Mouse (Mus musculus): ENCODE data around the gene Traf4.
"Not testable (repeated sequence)": the region's sequence is repeated elsewhere in the genome, so short reads cannot be mapped to it uniquely, and the experiment has no call there.

The Traf4 gene

GRCm38 (mm10) chr11:78146168-78146567 lies 19.2 kb downstream of the Traf4 start:
- DNase-seq (ENCODE audit: inconsistent age in 2 of 2, low spot score in 1 of 2): peak in 1 of 2 experiments; percentile 44

- DNase-seq (ENCODE audit: inconsistent age in 2 of 2, low spot score in 1 of 2): no peak
Observed at GRCm38 (mm10) chr11:78143520-78143919, 21.9 kb downstream of the Traf4 start.

GRCm38 (mm10) chr11:78140665-78141064 lies 24.7 kb downstream of the Traf4 start:
- no peak for DNase-seq (ENCODE audit: inconsistent age in 2 of 2, low spot score in 1 of 2)

GRCm38 (mm10) chr11:78138023-78138422 lies 27.4 kb downstream of the Traf4 start:
- DNase-seq (ENCODE audit: inconsistent age in 2 of 2, low spot score in 1 of 2): no peak

- DNase-seq (ENCODE audit: inconsistent age in 2 of 2, low spot score in 1 of 2): peak; percentile 45 to 84
Observed at GRCm38 (mm10) chr11:78137584-78137983, 27.8 kb downstream of the Traf4 start.

- DNase-seq (ENCODE audit: inconsistent age in 2 of 2, low spot score in 1 of 2): no peak
Observed at GRCm38 (mm10) chr11:78136132-78136531, 29.3 kb downstream of the Traf4 start.

- DNase-seq (ENCODE audit: inconsistent age in 2 of 2, low spot score in 1 of 2): not testable (repeated sequence)
Observed at GRCm38 (mm10) chr11:78135314-78135713, 30.1 kb downstream of the Traf4 start.

GRCm38 (mm10) chr11:78134344-78134743 lies 31.0 kb downstream of the Traf4 start:
- DNase-seq (ENCODE audit: inconsistent age in 2 of 2, low spot score in 1 of 2): no peak

GRCm38 (mm10) chr11:78133915-78134314 lies 31.5 kb downstream of the Traf4 start:
- no peak for DNase-seq (ENCODE audit: inconsistent age in 2 of 2, low spot score in 1 of 2)

- no peak for DNase-seq (ENCODE audit: inconsistent age in 2 of 2, low spot score in 1 of 2)
Observed at GRCm38 (mm10) chr11:78129458-78129857, 35.9 kb downstream of the Traf4 start.

- no peak for DNase-seq (ENCODE audit: inconsistent age in 2 of 2, low spot score in 1 of 2)
Observed at GRCm38 (mm10) chr11:78126739-78127138, 38.6 kb downstream of the Traf4 start.

- no peak for DNase-seq (ENCODE audit: inconsistent age in 2 of 2, low spot score in 1 of 2)
Observed at GRCm38 (mm10) chr11:78125691-78126090, 39.7 kb downstream of the Traf4 start.

- no peak for DNase-seq (ENCODE audit: inconsistent age in 2 of 2, low spot score in 1 of 2)
Observed at GRCm38 (mm10) chr11:78123782-78124181, 41.6 kb downstream of the Traf4 start.

GRCm38 (mm10) chr11:78122815-78123214 lies 42.6 kb downstream of the Traf4 start:
- no peak for DNase-seq (ENCODE audit: inconsistent age in 2 of 2, low spot score in 1 of 2)

GRCm38 (mm10) chr11:78121176-78121575 lies 44.2 kb downstream of the Traf4 start:
- peak; percentile 57 to 88 for DNase-seq (ENCODE audit: inconsistent age in 2 of 2, low spot score in 1 of 2)

GRCm38 (mm10) chr11:78119898-78120297 lies 45.5 kb downstream of the Traf4 start:
- DNase-seq (ENCODE audit: inconsistent age in 2 of 2, low spot score in 1 of 2): no peak

GRCm38 (mm10) chr11:78118467-78118866 lies 46.9 kb downstream of the Traf4 start:
- peak in 1 of 2 experiments; percentile 57 for DNase-seq (ENCODE audit: inconsistent age in 2 of 2, low spot score in 1 of 2)

GRCm38 (mm10) chr11:78116146-78116410 lies 49.3 kb downstream of the Traf4 start:
- DNase-seq (ENCODE audit: inconsistent age in 2 of 2, low spot score in 1 of 2): no peak

GRCm38 (mm10) chr11:78115367-78116145 lies 49.8 kb downstream of the Traf4 start:
- peak; percentile 94 to 96 for DNase-seq (ENCODE audit: inconsistent age in 2 of 2, low spot score in 1 of 2)

GRCm38 (mm10) chr11:78114676-78115366 lies 50.6 kb downstream of the Traf4 start:
- DNase-seq (ENCODE audit: inconsistent age in 2 of 2, low spot score in 1 of 2): no peak

- no peak for DNase-seq (ENCODE audit: inconsistent age in 2 of 2, low spot score in 1 of 2)
Observed at GRCm38 (mm10) chr11:78113616-78114015, 51.8 kb downstream of the Traf4 start.

Data from adrenal gland, adult (tissue).